Mouse (Mus musculus) kidney, postnatal 14 days (tissue): ENCODE measurements around the gene Itih4.

Experiments used
- DNase-seq: peaks from one replicate; pipeline ENCODE4 v3.0.0; 2022; ENCODE audit warnings: mixed read lengths

Gene Itih4

GRCm38 (mm10) chr14:30879794-30880193 lies 6.5 kb upstream of the Itih4 start:
- DNase-seq: no peak

GRCm38 (mm10) chr14:30880251-30880650 lies 6.0 kb upstream of the Itih4 start:
- no peak for DNase-seq

GRCm38 (mm10) chr14:30880811-30881717 lies 5.2 kb upstream of the Itih4 start:
- DNase-seq: peak; percentile 69

- no peak for DNase-seq
These were observed 4.6 kb upstream of the Itih4 start for GRCm38 (mm10) chr14:30881718-30882108.

- DNase-seq: no peak
These were observed 978 bp upstream of the Itih4 start for GRCm38 (mm10) chr14:30885298-30885697.

GRCm38 (mm10) chr14:30888271-30888732 lies 2.0 kb downstream of the Itih4 start:
- DNase-seq: peak; percentile 76

- no peak for DNase-seq
These were observed 13.7 kb downstream of the Itih4 start for GRCm38 (mm10) chr14:30899972-30900371.

- DNase-seq: no peak
These were observed 16.4 kb downstream of the Itih4 start for GRCm38 (mm10) chr14:30902628-30903027.

GRCm38 (mm10) chr14:30903036-30903435 lies 16.8 kb downstream of the Itih4 start:
- no peak for DNase-seq

GRCm38 (mm10) chr14:30904307-30904706 lies 18.0 kb downstream of the Itih4 start:
- DNase-seq: no peak

- no peak for DNase-seq
These were observed 19.7 kb downstream of the Itih4 start for GRCm38 (mm10) chr14:30906001-30906400.

GRCm38 (mm10) chr14:30907814-30908265 lies 21.6 kb downstream of the Itih4 start:
- DNase-seq: no peak

- DNase-seq: no peak
These were observed 24.9 kb downstream of the Itih4 start for GRCm38 (mm10) chr14:30911141-30911540.

GRCm38 (mm10) chr14:30912641-30913040 lies 26.4 kb downstream of the Itih4 start:
- DNase-seq: peak; percentile 39

GRCm38 (mm10) chr14:30913404-30913803 lies 27.1 kb downstream of the Itih4 start:
- peak; percentile 69 for DNase-seq

GRCm38 (mm10) chr14:30916516-30916915 lies 30.2 kb downstream of the Itih4 start:
- DNase-seq: no peak

GRCm38 (mm10) chr14:30922053-30922670 lies 35.9 kb downstream of the Itih4 start:
- no peak for DNase-seq

- DNase-seq: peak; percentile 28
These were observed 37.3 kb downstream of the Itih4 start, which contains the start of gene Itih3 for GRCm38 (mm10) chr14:30923375-30924105. TSS of gene Itih3 (minus strand) at chr14:30923760.

GRCm38 (mm10) chr14:30925492-30925891 lies 39.2 kb downstream of the Itih4 start:
- DNase-seq: no peak

- DNase-seq: no peak
These were observed 44.1 kb downstream of the Itih4 start for GRCm38 (mm10) chr14:30930386-30930785.

- DNase-seq: no peak
These were observed 47.1 kb downstream of the Itih4 start for GRCm38 (mm10) chr14:30933351-30933750.

GRCm38 (mm10) chr14:30942254-30942653 lies 56.0 kb downstream of the Itih4 start:
- DNase-seq: no peak

GRCm38 (mm10) chr14:30943038-30943437 lies 56.8 kb downstream of the Itih4 start, which contains the start of gene Itih1:
TSS of gene Itih1 (minus strand) at chr14:30943289.
- DNase-seq: peak; percentile 17
